ENCODE assay signal across 22 mouse cellular contexts in the genomic region with DNA sequence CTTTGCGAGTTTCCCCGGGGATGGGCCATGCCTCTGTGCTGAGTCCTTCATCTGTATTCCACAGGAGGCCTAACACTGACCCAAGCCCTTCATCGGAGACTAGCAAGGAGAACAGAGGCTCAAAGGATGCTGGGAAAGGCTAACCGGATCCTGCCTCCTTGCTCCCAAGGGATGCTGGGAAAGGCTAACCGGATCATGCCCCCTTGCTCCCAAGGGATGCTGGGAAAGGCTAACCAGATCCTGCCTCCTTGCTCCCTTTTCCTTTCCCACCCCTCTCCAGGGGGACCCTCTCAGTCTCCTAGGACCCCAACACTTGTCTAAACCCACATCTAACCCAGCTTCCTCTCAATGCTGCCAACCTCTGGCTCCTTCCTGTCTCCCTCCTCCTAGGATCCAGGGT. TPM values are rescaled to one million over a fixed set of nuclear protein-coding genes. Genes with fewer than 3 reads are reported as not detected.
"Had no signal": no experiment of that assay in that cellular context is flagged by ENCODE, and none has a peak within 500 bp of the region (broad histone marks: within the 10 kb centered on the region; RNA-seq: fewer than 3 reads in every experiment).

No protein-coding gene starts in this region.

- H3K9ac ChIP-seq: kidney, embryonic 15.5 days; limb, embryonic 12.5 days; limb, embryonic 15.5 days; liver, embryonic 14.5 days; liver, postnatal 0 days; lung, embryonic 14.5 days; neural tube, embryonic 12.5 days; neural tube, embryonic 15.5 days had no signal

- H3K4me3 ChIP-seq: kidney, embryonic 15.5 days; left cerebral cortex, adult 2 months; limb, embryonic 12.5 days; limb, embryonic 15.5 days; midbrain, embryonic 10.5 days; neural tube, embryonic 12.5 days; neural tube, embryonic 15.5 days had no signal

- H3K27ac ChIP-seq: kidney, embryonic 15.5 days; left cerebral cortex, adult 2 months; limb, embryonic 12.5 days; limb, embryonic 15.5 days; liver, embryonic 14.5 days; macrophage; midbrain, embryonic 10.5 days; neural tube, embryonic 12.5 days; neural tube, embryonic 15.5 days had no signal

- H3K27me3 ChIP-seq: kidney, embryonic 15.5 days; limb, embryonic 15.5 days; neural tube, embryonic 12.5 days had no signal

- DNase-seq: kidney, postnatal 10 days; layer of hippocampus, postnatal 36 days; left cerebral cortex, postnatal 4 days; liver, postnatal 0 days; lung, embryonic 14.5 days; midbrain, embryonic 14.5 days; retina, postnatal 1 day; right cerebral cortex, postnatal 25 days; thymus, adult 18-20 months; thymus, postnatal 36 days had no signal

- H3K4me2 ChIP-seq: kidney, embryonic 15.5 days; limb, embryonic 12.5 days; limb, embryonic 15.5 days; liver, embryonic 11.5 days; lung, embryonic 14.5 days; neural tube, embryonic 12.5 days; neural tube, embryonic 15.5 days had no signal

- H3K9me3 ChIP-seq: kidney, embryonic 15.5 days; limb, embryonic 15.5 days; neural tube, embryonic 12.5 days; neural tube, embryonic 15.5 days had no signal

- H3K36me3 ChIP-seq: kidney, embryonic 15.5 days; limb, embryonic 12.5 days; neural tube, embryonic 12.5 days; neural tube, embryonic 15.5 days had no signal

- ATAC-seq: liver, postnatal 0 days; lung, postnatal 0 days had no signal

RNA-seq across cellular contexts. Expression of a gene that starts 45.4 kb away (rescaled TPM):
- total RNA-seq: layer of hippocampus, postnatal 36 days had no signal
- polyA plus RNA-seq: testis, adult 2 months had no signal
